Mouse (Mus musculus) limb, embryonic 15.5 days (tissue): Measurements from ENCODE around the gene Tspan14. TPM values are rescaled to one million over a fixed set of nuclear protein-coding genes. Genes with fewer than 3 reads are reported as not detected.

Experiments
- polyA plus RNA-seq: library from polyadenylated mRNA; unstranded; fragments of >200 nt; fragmentation: Nextera tagmentation; extraction: Ambion mirVana; gene quantifications from 2 replicates; pipeline ENCODE4 v1.2.1, GENCODE M21; 2015

Gene Tspan14
- polyA plus RNA-seq, 1 experiment from 2014 or later: 70.3 TPM

Other genes starting within 250 kb of the Tspan14 start
- gene Sh2d4b, start 73.5 kb downstream of the Tspan14 start, polyA plus RNA-seq: 0.58 and 0.79 TPM in 2 replicates
- 38.0 and 39.6 TPM in 2 replicates for gene Fam213a, start 47.0 kb upstream of the Tspan14 start, polyA plus RNA-seq
- not detected in 2 replicates for gene Dydc2, start 102.4 kb upstream of the Tspan14 start, polyA plus RNA-seq
- gene Dydc1, start 106.1 kb upstream of the Tspan14 start, polyA plus RNA-seq: not detected in 2 replicates
- gene Mat1a, start 138.2 kb upstream of the Tspan14 start, polyA plus RNA-seq: 0.13 TPM in 1 of 2 replicates, not detected in the other
- gene Sftpa1, start 165.0 kb upstream of the Tspan14 start, polyA plus RNA-seq: not detected in 2 replicates
- not detected in 2 replicates for gene Mbl1, start 184.7 kb upstream of the Tspan14 start, polyA plus RNA-seq
- 0.79 and 1.1 TPM in 2 replicates for gene Sftpd, start 218.3 kb upstream of the Tspan14 start, polyA plus RNA-seq